Mouse (Mus musculus): ENCODE measurements around the gene Jph2.

DNA sequence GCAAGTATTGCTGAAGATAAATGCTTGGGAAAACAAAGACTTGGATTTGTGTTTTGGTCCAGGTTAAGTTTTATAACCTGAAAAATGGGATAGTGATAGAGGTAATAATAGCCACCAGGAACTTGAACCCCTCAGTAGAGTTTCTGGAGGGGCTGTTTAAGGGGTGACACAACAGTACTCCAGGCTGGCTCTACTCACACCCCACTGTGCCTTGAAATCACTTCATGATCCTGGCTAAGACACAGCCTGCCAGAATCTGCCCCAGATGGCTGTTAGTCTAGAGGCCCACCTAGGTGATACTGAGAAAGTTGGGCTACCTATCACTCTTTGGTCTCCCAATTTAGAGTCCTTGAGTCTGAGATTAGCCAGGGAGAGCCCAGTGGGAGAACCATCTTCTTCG, 41.7 kb upstream of the Jph2 start:
- TF ChIP-seq CTCF (IDR thresholded peaks at IDR 0.05; ENCODE audit: borderline replicate concordance, insufficient read depth, low read depth, low read length) (no peak), POLR2A (IDR thresholded peaks at IDR 0.05; ENCODE audit: borderline replicate concordance, insufficient read depth, low read length) (no peak)
